Mouse (Mus musculus) left cerebral cortex, adult 2 months (tissue): ENCODE results near the gene Gli3. TPM values are rescaled to one million over a fixed set of nuclear protein-coding genes. Genes with fewer than 3 reads are reported as not detected.

ENCODE experiments used
- DNase-seq, 2 experiments: peaks; one replicate each; pipeline ENCODE4 v3.0.0; 2021 to 2022; ENCODE audit warnings: low spot score in 2 of 2, mixed read lengths in 1 of 2; ENCODE audit errors: extremely low spot score in 1 of 2
- H3K27ac ChIP-seq: fragments of 200-600 bp; 2 replicates; pipeline ENCODE4 v1.8.1; 2022
- H3K4me3 ChIP-seq: fragments of 200-600 bp; 2 replicates; pipeline ENCODE4 v1.8.1; 2022
- CTCF ChIP-seq: fragments of 200-600 bp; IDR thresholded peaks from 2 replicates; pipeline ENCODE4 v1.8.1; 2022; ENCODE audit warnings: antibody characterized with exemption, mild to moderate bottlenecking, moderate library complexity
- intact Hi-C: fragments of 180-260 bp; cut with DNase I; formaldehyde crosslinking; loops from one replicate; pipeline ENCODE4 v1.15.1; 2025
- total RNA-seq, 2 experiments: library from RNA; stranded (reverse); gene quantifications; 2 replicates each; pipeline ENCODE4 v1.2.3; 2021

Gli3 gene
- total RNA-seq, 2 experiments from 2014 or later = 9.9 to 10.0 TPM

GRCm38 (mm10) chr13:15617423-15617822 is 154.4 kb downstream of the Gli3 start:
- Histone ChIP-seq H3K27ac (no peak overlapping the region), H3K4me3 (no peak overlapping the region)
- TF ChIP-seq CTCF = no peak
- intact Hi-C loops = no loop called here
- no peak for DNase-seq

GRCm38 (mm10) chr13:15618051-15618692 is 155.1 kb downstream of the Gli3 start:
- Histone ChIP-seq H3K4me3 (no peak overlapping the region), H3K27ac (no peak overlapping the region)
- no peak for DNase-seq
- no peak for TF ChIP-seq CTCF
- intact Hi-C loops = no loop called here

- DNase-seq = no peak
- no peak for TF ChIP-seq CTCF
- no peak overlapping the region for H3K27ac ChIP-seq
- no peak overlapping the region for H3K4me3 ChIP-seq
- intact Hi-C loops = no loop called here
These were observed 158.0 kb downstream of the Gli3 start for GRCm38 (mm10) chr13:15621009-15621408.

- TF ChIP-seq CTCF = no peak
- intact Hi-C loops = no loop called here
- DNase-seq = no peak
- Histone ChIP-seq H3K27ac (no peak overlapping the region), H3K4me3 (no peak overlapping the region)
These were observed 161.7 kb downstream of the Gli3 start for GRCm38 (mm10) chr13:15624490-15625353.

- no peak for DNase-seq
- intact Hi-C loops = no loop called here
- Histone ChIP-seq H3K27ac (no peak overlapping the region), H3K4me3 (no peak overlapping the region)
- no peak for TF ChIP-seq CTCF
These were observed 178.5 kb downstream of the Gli3 start for GRCm38 (mm10) chr13:15641548-15641947.

- intact Hi-C loops = no loop called here
- TF ChIP-seq CTCF = no peak
These were observed 197.5 kb downstream of the Gli3 start for GRCm38 (mm10) chr13:15660502-15660901.

GRCm38 (mm10) chr13:15662375-15662774 is 199.3 kb downstream of the Gli3 start:
- TF ChIP-seq CTCF = no peak
- Histone ChIP-seq H3K4me3 (no peak overlapping the region), H3K27ac (no peak overlapping the region)
- intact Hi-C loops = no loop called here
- DNase-seq = no peak

More at GRCm38 (mm10) chr13:15660502-15660901, 197.5 kb downstream of the Gli3 start:
- H3K27ac ChIP-seq = no peak overlapping the region
- H3K4me3 ChIP-seq = no peak overlapping the region
- DNase-seq = no peak

- Histone ChIP-seq H3K4me3 (no peak overlapping the region), H3K27ac (no peak overlapping the region)
- TF ChIP-seq CTCF = no peak
- no peak for DNase-seq
- intact Hi-C loops = no loop called here
These were observed 201.7 kb downstream of the Gli3 start for GRCm38 (mm10) chr13:15664580-15665201.

- no peak for TF ChIP-seq CTCF
- intact Hi-C loops = no loop called here
- DNase-seq = no peak
- H3K4me3 ChIP-seq = no peak overlapping the region
- H3K27ac ChIP-seq = no peak overlapping the region
These were observed 202.5 kb downstream of the Gli3 start for GRCm38 (mm10) chr13:15665514-15665913.

- intact Hi-C loops = no loop called here
- Histone ChIP-seq H3K27ac (no peak overlapping the region), H3K4me3 (no peak overlapping the region)
- no peak for TF ChIP-seq CTCF
- DNase-seq = no peak
These were observed 207.3 kb downstream of the Gli3 start for GRCm38 (mm10) chr13:15670144-15670961.

- intact Hi-C loops = no loop called here
- H3K27ac ChIP-seq = no peak overlapping the region
These were observed 207.9 kb downstream of the Gli3 start for GRCm38 (mm10) chr13:15670962-15671313.

GRCm38 (mm10) chr13:15675480-15675879 is 212.4 kb downstream of the Gli3 start:
- TF ChIP-seq CTCF = no peak
- no peak overlapping the region for H3K27ac ChIP-seq
- intact Hi-C loops = no loop called here
- DNase-seq = no peak
- no peak overlapping the region for H3K4me3 ChIP-seq

More at GRCm38 (mm10) chr13:15670962-15671313, 207.9 kb downstream of the Gli3 start:
- no peak for TF ChIP-seq CTCF
- no peak overlapping the region for H3K4me3 ChIP-seq
- no peak for DNase-seq
